Mouse (Mus musculus): ENCODE results near the gene Ufc1. TPM values are rescaled to one million over a fixed set of nuclear protein-coding genes. Genes with fewer than 3 reads are reported as not detected.
"Not testable (repeated sequence)": the region's sequence is repeated elsewhere in the genome, so short reads cannot be mapped to it uniquely, and the experiment has no call there.

Gene Ufc1
- polyA plus RNA-seq, 1 experiment from 2014 or later = 115 TPM

- Histone ChIP-seq H3K9me3 (ENCODE audit: control insufficient read depth, low read length) (no peaks in the 10 kb centered on the region), H3K27ac (ENCODE audit: low read depth, low read length) (peak overlapping the region; percentile 20; the same call in 1 of the 2 replicates), H3K4me2 (peak overlapping the region; percentile 81), H3K9ac (ENCODE audit: low read length) (peak overlapping the region; percentile 89), H3K4me3 (ENCODE audit: low read depth, low read length) (peak overlapping the region; percentile 64), H3K4me1 (ENCODE audit: control insufficient read depth, insufficient read depth, low read length) (peaks cover 37% of the 10 kb centered on the region), H3K36me3 (ENCODE audit: control insufficient read depth, insufficient read depth, low read length) (peaks cover under 1% of the 10 kb centered on the region; the same call in 1 of the 2 replicates), H3K27me3 (ENCODE audit: control insufficient read depth, insufficient read depth, low read length) (no peaks in the 10 kb centered on the region)
- DNase-seq (ENCODE audit: low spot score, missing footprints) (no peak), ATAC-seq (ENCODE audit: low FRiP score) (peak; percentile 4; the same call in 1 of the 2 replicates)
- 18% methylated on average over 13 of the region's 13 CpGs for WGBS
Measured at GRCm38 (mm10) chr1:171247453-171247841, 47.4 kb downstream of the Ufc1 start.

GRCm38 (mm10) chr1:171246709-171247452 lies 47.9 kb downstream of the Ufc1 start:
- Histone ChIP-seq H3K4me1 (ENCODE audit: control insufficient read depth, insufficient read depth, low read length) (peaks cover 33% of the 10 kb centered on the region), H3K9ac (ENCODE audit: low read length) (peak overlapping the region; percentile 89), H3K27me3 (ENCODE audit: control insufficient read depth, insufficient read depth, low read length) (no peaks in the 10 kb centered on the region), H3K9me3 (ENCODE audit: control insufficient read depth, low read length) (no peaks in the 10 kb centered on the region), H3K27ac (ENCODE audit: low read depth, low read length) (peak overlapping the region; percentile 20; the same call in 1 of the 2 replicates), H3K36me3 (ENCODE audit: control insufficient read depth, insufficient read depth, low read length) (peaks cover 4% of the 10 kb centered on the region; the same call in 1 of the 2 replicates), H3K4me2 (peak overlapping the region; percentile 81), H3K4me3 (ENCODE audit: low read depth, low read length) (peak overlapping the region; percentile 64)
- ATAC-seq (ENCODE audit: low FRiP score) = peak; percentile 92
- WGBS = under 1% methylated on average over 41 of the region's 41 CpGs
- DNase-seq (ENCODE audit: low spot score, missing footprints) = peak; percentile 100

DNA sequence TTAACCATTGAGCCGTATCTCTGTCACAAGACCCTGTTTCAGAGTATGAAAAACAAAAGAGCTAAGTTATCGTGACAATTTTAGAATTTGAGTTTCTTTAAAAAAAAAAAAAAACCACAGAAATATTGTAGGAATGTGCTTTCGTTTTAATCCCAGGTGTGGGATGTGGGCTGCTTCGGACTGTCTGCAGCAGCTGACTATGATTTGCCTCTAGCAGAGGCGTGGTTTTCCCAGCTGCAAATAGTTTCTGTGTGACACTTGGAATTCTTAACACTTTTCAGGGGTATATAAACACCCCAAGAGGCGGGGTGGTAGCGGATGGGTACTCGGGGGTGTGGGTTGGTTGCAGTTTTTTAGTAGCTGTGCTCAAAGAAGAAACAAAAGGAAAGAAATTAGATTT lies 49.5 kb downstream of the Ufc1 start:
- Histone ChIP-seq H3K27me3 (ENCODE audit: control insufficient read depth, insufficient read depth, low read length) (no peaks in the 10 kb centered on the region), H3K9me3 (ENCODE audit: control insufficient read depth, low read length) (no peaks in the 10 kb centered on the region), H3K27ac (ENCODE audit: low read depth, low read length) (no peak overlapping the region), H3K4me3 (ENCODE audit: low read depth, low read length) (no peak overlapping the region), H3K4me2 (no peak overlapping the region), H3K9ac (ENCODE audit: low read length) (no peak overlapping the region), H3K4me1 (ENCODE audit: control insufficient read depth, insufficient read depth, low read length) (peaks cover 21% of the 10 kb centered on the region), H3K36me3 (ENCODE audit: control insufficient read depth, insufficient read depth, low read length) (peaks cover 4% of the 10 kb centered on the region; the same call in 1 of the 2 replicates)
- ATAC-seq (ENCODE audit: low FRiP score) = no peak
- 94% methylated on average over 8 of the region's 8 CpGs for WGBS
- DNase-seq (ENCODE audit: low spot score, missing footprints) = no peak

DNA sequence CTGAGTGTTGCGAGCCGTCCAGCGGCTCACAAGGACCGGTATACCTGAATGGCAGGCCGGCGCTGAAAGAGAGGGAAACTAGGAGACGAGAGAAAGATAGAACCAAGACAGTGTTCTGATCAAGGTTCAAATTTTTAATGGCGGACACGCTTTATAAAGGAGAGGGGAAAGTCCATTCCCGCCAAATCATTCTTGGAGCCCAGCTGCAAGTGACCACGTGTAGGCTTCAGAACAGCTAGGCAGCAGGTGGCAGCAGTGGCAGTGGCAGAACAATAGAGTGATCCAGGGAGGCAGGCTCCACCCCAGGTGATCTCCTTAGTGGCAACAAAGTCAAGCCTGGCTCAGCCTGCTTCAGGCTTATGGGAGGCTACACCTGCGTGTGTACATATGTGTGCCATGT lies 52.9 kb downstream of the Ufc1 start:
- not testable (repeated sequence) for ATAC-seq (ENCODE audit: low FRiP score); H3K27me3 ChIP-seq (ENCODE audit: control insufficient read depth, insufficient read depth, low read length); H3K4me3 ChIP-seq (ENCODE audit: low read depth, low read length); H3K9me3 ChIP-seq (ENCODE audit: control insufficient read depth, low read length); DNase-seq (ENCODE audit: low spot score, missing footprints); H3K4me1 ChIP-seq (ENCODE audit: control insufficient read depth, insufficient read depth, low read length); H3K4me2 ChIP-seq; H3K9ac ChIP-seq (ENCODE audit: low read length); H3K27ac ChIP-seq (ENCODE audit: low read depth, low read length)
- WGBS = 83% methylated on average over 12 of the region's 12 CpGs
- H3K36me3 ChIP-seq (ENCODE audit: control insufficient read depth, insufficient read depth, low read length) = peaks cover 16% of the 10 kb centered on the region; the same call in 1 of the 2 replicates

GRCm38 (mm10) chr1:171240911-171241310 lies 53.9 kb downstream of the Ufc1 start:
- Histone ChIP-seq H3K9ac (ENCODE audit: low read length) (no peak overlapping the region), H3K36me3 (ENCODE audit: control insufficient read depth, insufficient read depth, low read length) (peaks cover 21% of the 10 kb centered on the region; the same call in 1 of the 2 replicates)
- no peak for ATAC-seq (ENCODE audit: low FRiP score)

GRCm38 (mm10) chr1:171239992-171240744 lies 54.7 kb downstream of the Ufc1 start:
- Histone ChIP-seq H3K36me3 (ENCODE audit: control insufficient read depth, insufficient read depth, low read length) (peaks cover 26% of the 10 kb centered on the region; the same call in 1 of the 2 replicates), H3K4me1 (ENCODE audit: control insufficient read depth, insufficient read depth, low read length) (no peaks in the 10 kb centered on the region)
- WGBS = 82% methylated on average over 15 of the region's 15 CpGs

More at GRCm38 (mm10) chr1:171240911-171241310, 53.9 kb downstream of the Ufc1 start:
- Histone ChIP-seq H3K4me1 (ENCODE audit: control insufficient read depth, insufficient read depth, low read length) (no peaks in the 10 kb centered on the region; the same call in 1 of the 2 replicates), H3K27ac (ENCODE audit: low read depth, low read length) (no peak overlapping the region), H3K27me3 (ENCODE audit: control insufficient read depth, insufficient read depth, low read length) (no peaks in the 10 kb centered on the region), H3K4me3 (ENCODE audit: low read depth, low read length) (no peak overlapping the region), H3K4me2 (no peak overlapping the region), H3K9me3 (ENCODE audit: control insufficient read depth, low read length) (no peaks in the 10 kb centered on the region)
- DNase-seq (ENCODE audit: low spot score, missing footprints) = no peak
- WGBS = 94% methylated on average over 10 of the region's 10 CpGs

More at GRCm38 (mm10) chr1:171239992-171240744, 54.7 kb downstream of the Ufc1 start:
- no peak overlapping the region for H3K4me3 ChIP-seq (ENCODE audit: low read depth, low read length)
- no peaks in the 10 kb centered on the region for H3K9me3 ChIP-seq (ENCODE audit: control insufficient read depth, low read length)
- no peak overlapping the region for H3K27ac ChIP-seq (ENCODE audit: low read depth, low read length)
- DNase-seq (ENCODE audit: low spot score, missing footprints) (no peak), ATAC-seq (ENCODE audit: low FRiP score) (no peak)
- no peak overlapping the region for H3K9ac ChIP-seq (ENCODE audit: low read length)
- no peaks in the 10 kb centered on the region for H3K27me3 ChIP-seq (ENCODE audit: control insufficient read depth, insufficient read depth, low read length)
- H3K4me2 ChIP-seq = no peak overlapping the region

Other genes starting within 250 kb of the Ufc1 start
- gene Fcgr3, start 230.1 kb downstream of the Ufc1 start, polyA plus RNA-seq (2014; fragmentation: Nextera tagmentation; extraction: Ambion mirVana) = 8.5 and 8.6 TPM in 2 replicates
- 1.7 and 2.4 TPM in 2 replicates for gene Cfap126, start 181.1 kb downstream of the Ufc1 start, polyA plus RNA-seq (2014; fragmentation: Nextera tagmentation; extraction: Ambion mirVana)
- gene Sdhc, start 144.4 kb downstream of the Ufc1 start, polyA plus RNA-seq (2014; fragmentation: Nextera tagmentation; extraction: Ambion mirVana) = 291 and 314 TPM in 2 replicates
- 0.12 TPM in 2 replicates for gene Mpz, start 144.3 kb downstream of the Ufc1 start, polyA plus RNA-seq (2014; fragmentation: Nextera tagmentation; extraction: Ambion mirVana)
- 30.1 and 32.0 TPM in 2 replicates for gene Pcp4l1, start 98.8 kb downstream of the Ufc1 start, polyA plus RNA-seq (2014; fragmentation: Nextera tagmentation; extraction: Ambion mirVana)
- gene Nr1i3, start 81.1 kb downstream of the Ufc1 start, polyA plus RNA-seq (2014; fragmentation: Nextera tagmentation; extraction: Ambion mirVana) = 0.10 and 0.18 TPM in 2 replicates
- gene Tomm40l, start 72.5 kb downstream of the Ufc1 start, polyA plus RNA-seq (2014; fragmentation: Nextera tagmentation; extraction: Ambion mirVana) = 24.0 and 24.7 TPM in 2 replicates
- gene Apoa2, start 70.0 kb downstream of the Ufc1 start, polyA plus RNA-seq (2014; fragmentation: Nextera tagmentation; extraction: Ambion mirVana) = 2.1 and 3.7 TPM in 2 replicates
- gene Fcer1g, start 60.7 kb downstream of the Ufc1 start, polyA plus RNA-seq (2014; fragmentation: Nextera tagmentation; extraction: Ambion mirVana) = 25.5 and 27.3 TPM in 2 replicates
- gene Adamts4, start 44.6 kb downstream of the Ufc1 start, polyA plus RNA-seq (2014; fragmentation: Nextera tagmentation; extraction: Ambion mirVana) = 4.0 and 4.4 TPM in 2 replicates
- 232 and 274 TPM in 2 replicates for gene Ndufs2, start 43.6 kb downstream of the Ufc1 start, polyA plus RNA-seq (2014; fragmentation: Nextera tagmentation; extraction: Ambion mirVana)
- 49.5 and 58.4 TPM in 2 replicates for gene B4galt3, start 24.7 kb downstream of the Ufc1 start, polyA plus RNA-seq (2014; fragmentation: Nextera tagmentation; extraction: Ambion mirVana)
- 54.1 and 56.3 TPM in 2 replicates for gene Ppox, start 13.8 kb downstream of the Ufc1 start, polyA plus RNA-seq (2014; fragmentation: Nextera tagmentation; extraction: Ambion mirVana)
- gene Usp21, start 7.0 kb downstream of the Ufc1 start, polyA plus RNA-seq (2014; fragmentation: Nextera tagmentation; extraction: Ambion mirVana) = 84.7 and 88.6 TPM in 2 replicates
- gene Dedd, start 34.1 kb upstream of the Ufc1 start, polyA plus RNA-seq (2014; fragmentation: Nextera tagmentation; extraction: Ambion mirVana) = 45.1 and 46.7 TPM in 2 replicates
- gene Nit1, start 50.6 kb upstream of the Ufc1 start, polyA plus RNA-seq (2014; fragmentation: Nextera tagmentation; extraction: Ambion mirVana) = 31.9 and 32.7 TPM in 2 replicates
- 64.8 and 69.8 TPM in 2 replicates for gene Pfdn2, start 50.6 kb upstream of the Ufc1 start, polyA plus RNA-seq (2014; fragmentation: Nextera tagmentation; extraction: Ambion mirVana)
- gene Klhdc9, start 65.8 kb upstream of the Ufc1 start, polyA plus RNA-seq (2014; fragmentation: Nextera tagmentation; extraction: Ambion mirVana) = 1.4 and 2.3 TPM in 2 replicates
- 0.49 and 0.65 TPM in 2 replicates for gene Nectin4, start 75.1 kb upstream of the Ufc1 start, polyA plus RNA-seq (2014; fragmentation: Nextera tagmentation; extraction: Ambion mirVana)
- gene Arhgap30, start 93.9 kb upstream of the Ufc1 start, polyA plus RNA-seq (2014; fragmentation: Nextera tagmentation; extraction: Ambion mirVana) = 0.38 and 0.57 TPM in 2 replicates
- 152 and 154 TPM in 2 replicates for gene Usf1, start 116.3 kb upstream of the Ufc1 start, polyA plus RNA-seq (2014; fragmentation: Nextera tagmentation; extraction: Ambion mirVana)
- gene Tstd1, start 123.8 kb upstream of the Ufc1 start, polyA plus RNA-seq (2014; fragmentation: Nextera tagmentation; extraction: Ambion mirVana) = 2.1 and 4.0 TPM in 2 replicates
- 9.9 and 13.1 TPM in 2 replicates for gene F11r, start 142.5 kb upstream of the Ufc1 start, polyA plus RNA-seq (2014; fragmentation: Nextera tagmentation; extraction: Ambion mirVana)
- gene Alyref2, start 208.5 kb upstream of the Ufc1 start, polyA plus RNA-seq (2014; fragmentation: Nextera tagmentation; extraction: Ambion mirVana) = 16.2 and 16.8 TPM in 2 replicates
- gene Itln1, start 240.3 kb upstream of the Ufc1 start, polyA plus RNA-seq (2014; fragmentation: Nextera tagmentation; extraction: Ambion mirVana) = not detected in 2 replicates